8 mouse cellular contexts compared by ENCODE assay signal in the genomic region with DNA sequence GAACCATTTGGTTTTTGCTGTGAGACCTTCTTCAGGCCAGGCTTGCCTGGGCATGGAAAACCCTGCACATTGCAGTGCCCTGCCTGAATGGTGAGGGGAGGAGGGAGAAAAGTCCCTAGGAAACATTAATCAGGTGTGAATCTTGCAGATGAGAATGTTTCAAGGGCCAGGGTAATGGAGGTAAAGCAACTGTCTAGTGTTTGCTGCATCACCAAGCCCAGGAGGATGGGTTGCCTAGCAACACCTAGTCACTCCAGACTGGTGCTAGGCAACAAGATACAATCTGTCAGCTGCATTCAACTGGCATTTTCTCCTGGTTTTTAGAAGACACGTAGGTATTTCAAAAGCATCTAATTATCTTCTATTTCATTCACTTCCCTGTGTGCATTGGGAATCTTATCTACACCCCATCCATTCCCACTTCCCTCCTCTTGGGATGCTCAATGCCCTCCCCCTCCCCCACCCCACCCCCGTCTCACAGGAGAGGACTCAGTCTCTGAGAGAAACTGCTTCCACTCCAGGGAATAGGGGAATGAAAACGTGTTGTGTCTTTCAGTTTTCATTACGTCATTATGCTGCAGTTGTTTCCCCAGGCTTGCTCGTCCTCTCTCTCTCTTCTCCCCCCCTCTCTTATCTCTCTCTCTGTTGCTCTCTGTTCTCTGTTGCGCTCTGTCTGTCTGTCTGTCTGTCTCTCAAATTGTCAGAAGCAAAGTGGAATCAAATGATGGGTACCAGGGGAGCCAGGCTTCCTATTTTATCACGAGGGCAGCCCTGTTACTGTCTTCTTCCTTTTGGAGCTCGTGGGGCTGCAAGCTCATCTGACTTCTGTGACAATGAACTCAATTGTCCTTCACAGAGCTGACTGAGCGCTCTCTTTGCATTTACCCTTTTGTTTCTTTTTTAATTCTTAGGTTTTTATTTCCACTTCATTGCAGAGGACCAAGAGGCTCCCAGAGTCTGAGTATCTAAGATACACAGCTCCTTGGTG. TPM values are rescaled to one million over a fixed set of nuclear protein-coding genes. Genes with fewer than 3 reads are reported as not detected.
DNase-seq lines count a peak whose midpoint lies in the region; ATAC-seq lines count a peak whose summit lies in the region.

No protein-coding gene starts in this region.

- ATAC-seq in frontal cortex, adult (ENCODE audit: low TSS enrichment): peak; percentile 97
- no peak for ATAC-seq in erythroblast, adult 5-6 weeks (replicated peaks; ENCODE audit: low FRiP score, poor library complexity, severe bottlenecking)

- DNase-seq in embryo, embryonic 10.5 days (ENCODE audit: low spot score): peak; percentile 73
- peak; percentile 41 to 47 for DNase-seq in left cerebral cortex, adult 18-20 months (ENCODE audit: low spot score in 2 of 2)
- peak; percentile 23 for DNase-seq in retina, adult 2 months (ENCODE audit: low read depth, low spot score)
- DNase-seq in kidney, postnatal 10 days: no peak
- no peak for DNase-seq in heart, postnatal 4 days
- DNase-seq in cerebellum, adult 11-12 months: no peak

RNA-seq across cellular contexts. Expression of a gene that starts 46.1 kb away (rescaled TPM):
- total RNA-seq in left cerebral cortex, adult 18-20 months (2021): 1 to 10 TPM; 2.7 to 3.0 TPM
- 0.21 TPM in 1 of 2 replicates, not detected in the other for total RNA-seq in erythroblast, adult 5-6 weeks (2015; ENCODE audit: low replicate concordance)
- not detected in 2 replicates for total RNA-seq in erythroblast, adult 5-6 weeks (2017; ENCODE audit: low replicate concordance)
- under 1 TPM; 0.05 to 0.07 TPM for total RNA-seq in heart, postnatal 4 days (2021)

Comparison
In these comparisons a context has a peak if more than half of its experiments do, and no peak if none do; other contexts are left out.
1. DNase-seq: peak in embryo, embryonic 10.5 days (single experiment), left cerebral cortex, adult 18-20 months (2 of 2) and retina, adult 2 months (single experiment); none in kidney, postnatal 10 days (single experiment), heart, postnatal 4 days (single experiment) and cerebellum, adult 11-12 months (single experiment).